Mouse (Mus musculus): ENCODE results near the gene Phf23. TPM values are rescaled to one million over a fixed set of nuclear protein-coding genes. Genes with fewer than 3 reads are reported as not detected.

Phf23 gene
- polyA plus RNA-seq, 1 experiment = 22.8 TPM

GRCm38 (mm10) chr11:69970775-69971174 is 24.8 kb upstream of the Phf23 start:
- DNase-seq (ENCODE audit: low read depth) = no peak

GRCm38 (mm10) chr11:69974907-69975306 is 20.7 kb upstream of the Phf23 start:
- no peak for DNase-seq (ENCODE audit: low read depth)

DNA sequence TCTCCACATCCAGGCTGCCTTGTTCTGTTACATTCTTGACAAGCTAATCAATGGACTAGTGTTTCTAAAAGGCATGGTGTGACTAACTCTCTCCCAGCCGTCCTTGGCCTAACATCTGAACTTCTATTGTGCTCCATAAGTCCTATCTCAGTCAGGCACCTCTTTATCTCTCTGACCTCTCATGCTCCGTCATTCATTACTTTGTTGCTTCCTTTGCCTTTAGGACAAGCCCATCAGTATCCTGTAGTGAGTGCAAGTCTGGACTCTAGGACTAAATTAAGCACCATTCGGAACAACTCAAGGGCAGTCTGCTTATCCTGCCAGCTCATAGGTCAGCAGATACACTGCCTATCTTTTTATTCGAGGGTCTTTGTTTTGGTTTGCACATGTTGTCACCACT is 19.3 kb upstream of the Phf23 start:
- no peak for DNase-seq (ENCODE audit: low read depth)

DNA sequence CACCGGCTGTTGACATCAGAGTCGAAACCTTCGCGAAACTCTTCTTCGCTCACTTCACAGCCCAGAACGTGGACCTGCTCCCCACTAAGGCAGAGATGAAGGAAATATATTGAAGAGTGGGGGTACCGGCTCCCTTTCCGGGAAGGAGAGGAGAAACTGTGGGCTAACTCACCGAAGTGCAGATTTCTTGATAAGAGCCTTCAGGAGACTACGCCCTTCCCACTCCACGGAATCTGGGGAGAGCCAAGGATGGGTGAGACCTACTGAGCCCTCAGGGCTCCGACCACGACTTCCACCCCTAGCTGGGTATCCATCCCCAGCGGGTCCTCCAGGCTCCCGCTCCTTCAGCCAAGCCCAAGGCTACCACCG is 15.8 kb upstream of the Phf23 start:
- no peak for DNase-seq (ENCODE audit: low read depth)

- peak; percentile 93 for DNase-seq (ENCODE audit: low read depth)
Observed at GRCm38 (mm10) chr11:69980196-69981140, 15.1 kb upstream of the Phf23 start.

GRCm38 (mm10) chr11:69981141-69981762 is 14.3 kb upstream of the Phf23 start, which contains the start of gene Ctdnep1:
Ctdnep1 (plus strand) TSS chr11:69981156.
- DNase-seq (ENCODE audit: low read depth) = no peak

- no peak for DNase-seq (ENCODE audit: low read depth)
Observed at GRCm38 (mm10) chr11:69982225-69982624, 13.4 kb upstream of the Phf23 start, which contains the start of gene Elp5. Elp5 (minus strand) TSS chr11:69982517.

- DNase-seq (ENCODE audit: low read depth) = no peak
Observed at GRCm38 (mm10) chr11:69982877-69983276, 12.7 kb upstream of the Phf23 start.

- DNase-seq (ENCODE audit: low read depth) = no peak
Observed at GRCm38 (mm10) chr11:69983377-69983776, 12.2 kb upstream of the Phf23 start.

DNA sequence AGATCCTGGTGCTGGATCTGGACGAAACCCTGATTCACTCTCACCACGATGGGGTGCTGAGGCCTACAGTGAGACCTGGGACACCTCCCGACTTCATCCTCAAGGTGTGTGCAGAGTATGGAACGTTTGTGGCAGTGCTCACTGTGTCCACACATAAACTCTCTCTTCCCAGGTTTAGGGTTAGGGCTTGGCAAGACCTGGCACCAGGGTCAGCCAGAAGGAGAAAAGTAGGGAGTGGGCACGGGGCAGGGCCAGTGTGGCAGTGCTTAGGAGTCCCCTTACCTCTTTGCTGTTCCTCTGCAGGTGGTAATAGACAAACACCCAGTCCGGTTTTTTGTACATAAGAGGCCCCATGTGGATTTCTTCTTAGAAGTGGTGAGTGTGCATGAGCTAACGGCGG is 11.1 kb upstream of the Phf23 start:
- no peak for DNase-seq (ENCODE audit: low read depth)

GRCm38 (mm10) chr11:69989949-69990348 is 5.6 kb upstream of the Phf23 start:
- DNase-seq (ENCODE audit: low read depth) = no peak

GRCm38 (mm10) chr11:69990850-69991691 is 4.5 kb upstream of the Phf23 start, which contains the start of gene Gabarap:
Gabarap (plus strand) TSS chr11:69991143.
- DNase-seq (ENCODE audit: low read depth) = peak; percentile 94

- no peak for DNase-seq (ENCODE audit: low read depth)
Observed at GRCm38 (mm10) chr11:69991711-69992110, 3.9 kb upstream of the Phf23 start.

DNA sequence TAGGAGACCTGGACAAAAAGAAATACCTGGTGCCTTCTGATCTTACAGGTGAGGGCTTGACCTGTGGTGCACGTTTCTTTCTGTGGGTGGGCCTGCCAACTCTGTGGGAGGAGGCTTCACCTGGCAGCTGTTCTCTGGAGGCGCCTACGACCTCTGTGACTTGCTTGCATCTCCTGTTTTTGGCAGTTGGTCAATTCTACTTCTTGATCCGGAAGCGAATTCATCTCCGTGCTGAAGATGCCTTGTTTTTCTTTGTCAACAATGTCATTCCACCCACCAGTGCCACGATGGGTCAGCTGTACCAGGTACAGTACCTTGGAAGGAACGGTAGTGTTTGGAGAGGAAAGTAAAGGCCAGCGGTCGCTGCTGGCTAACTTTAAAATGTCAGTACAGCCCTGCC is 3.2 kb upstream of the Phf23 start:
- no peak for DNase-seq (ENCODE audit: low read depth)

GRCm38 (mm10) chr11:69992932-69993331 is 2.6 kb upstream of the Phf23 start:
- no peak for DNase-seq (ENCODE audit: low read depth)

GRCm38 (mm10) chr11:69994401-69995090 is 1.0 kb upstream of the Phf23 start:
- DNase-seq (ENCODE audit: low read depth) = no peak

DNA sequence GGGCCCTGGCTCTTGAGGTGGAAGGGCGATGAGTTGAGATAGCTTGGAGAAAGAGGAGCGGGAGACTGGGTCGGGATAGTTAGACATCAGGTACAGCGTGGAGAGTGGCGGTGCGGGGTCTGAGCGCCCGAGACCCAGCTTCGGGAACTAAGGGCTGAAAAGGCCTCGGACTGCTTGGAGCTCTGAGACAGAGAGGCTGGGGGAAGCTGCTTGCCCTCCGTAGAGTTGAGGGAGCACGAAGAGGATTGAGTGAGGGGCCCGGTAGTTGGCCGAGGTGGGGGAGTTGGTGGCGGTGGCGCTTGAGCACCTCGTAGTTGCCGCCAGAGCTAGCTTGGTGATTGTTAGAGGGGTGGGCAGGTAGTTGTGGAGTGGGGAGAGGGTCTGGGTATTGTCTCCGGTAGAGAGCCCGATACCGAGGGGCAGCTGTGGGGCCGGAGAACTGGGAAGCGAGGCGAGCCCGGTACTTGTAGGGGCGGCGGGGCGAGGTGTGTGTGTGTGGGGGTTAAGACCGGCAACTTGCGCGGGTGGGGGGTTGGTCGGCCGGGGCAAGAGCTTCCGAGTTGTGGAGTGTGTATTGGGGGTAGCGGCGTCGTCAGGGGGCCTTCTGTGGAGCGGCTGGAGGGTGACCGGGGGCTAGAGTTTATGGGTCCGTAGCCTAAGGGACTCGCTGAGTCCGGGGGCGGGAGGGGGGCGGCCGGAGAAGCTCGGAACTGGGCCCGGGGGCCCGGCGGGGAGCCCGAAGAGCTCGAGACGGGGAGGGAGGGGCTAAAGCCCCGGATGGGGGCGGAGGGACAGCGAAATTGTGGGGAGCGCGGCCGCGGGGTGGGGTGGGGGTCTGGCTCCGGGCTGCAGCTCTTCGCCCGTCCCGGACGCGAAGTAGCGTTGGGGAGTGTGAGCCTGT is 834 bp downstream of the Phf23 start:
- no peak for DNase-seq (ENCODE audit: low read depth)

GRCm38 (mm10) chr11:69997070-69997509 is 1.5 kb downstream of the Phf23 start:
- DNase-seq (ENCODE audit: low read depth) = no peak

GRCm38 (mm10) chr11:69998567-69999491 is 3.3 kb downstream of the Phf23 start:
- DNase-seq (ENCODE audit: low read depth) = no peak
